Mouse (Mus musculus): ENCODE results near the gene Oit1. TPM values are rescaled to one million over a fixed set of nuclear protein-coding genes. Genes with fewer than 3 reads are reported as not detected.

Oit1 gene
- polyA plus RNA-seq (2012; ENCODE audit: insufficient read depth, insufficient read length, low replicate concordance, missing spikeins): not detected in 2 replicates

DNA sequence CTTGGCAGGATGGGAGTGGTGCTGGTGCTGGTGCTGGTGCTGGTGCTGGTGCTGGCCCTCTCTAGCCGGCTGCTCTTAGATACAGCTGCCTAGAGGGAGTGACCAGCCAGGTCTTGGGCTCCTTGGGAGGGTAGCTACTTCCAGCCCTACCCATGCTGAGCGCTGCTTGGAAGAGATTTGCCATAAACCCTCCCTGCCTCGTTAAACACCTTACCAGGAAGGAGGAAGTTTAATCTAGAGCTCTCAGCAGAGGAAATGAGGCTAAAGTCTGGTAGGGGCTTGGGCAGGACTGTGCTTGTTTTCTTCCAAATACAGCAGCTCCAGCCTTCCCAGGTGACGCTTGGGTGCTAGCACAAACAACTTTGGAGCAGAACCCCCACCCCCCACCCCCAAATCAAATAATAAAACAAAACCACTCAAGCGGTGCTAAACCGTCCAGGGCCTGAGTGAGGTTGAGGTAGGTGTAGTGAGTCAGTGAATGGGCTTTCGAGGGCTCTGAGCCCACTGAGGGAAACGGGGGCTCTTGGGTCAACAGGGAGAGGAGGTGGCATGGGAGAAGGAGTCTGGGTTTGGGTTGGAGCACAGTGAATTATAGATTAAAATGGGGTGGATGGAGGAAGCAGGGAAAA is at the start of gene Oit1:
Oit1 (minus strand) TSS at position 70 of the 629 bp plus-strand sequence.
- Histone ChIP-seq H3K4me1 (ENCODE audit: control insufficient read depth, insufficient read depth, low read length) (no peaks in the 10 kb centered on the region), H3K4me3 (ENCODE audit: insufficient read depth, low read depth, low read length) (no peak within 1 kb of the TSS), H3K27ac (ENCODE audit: insufficient read depth, low read depth, low read length) (no peak within 1 kb of the TSS)
- TF ChIP-seq CTCF (IDR thresholded peaks at IDR 0.05; ENCODE audit: insufficient read depth, low read depth, low read length): no peak
- TF ChIP-seq POLR2A (IDR thresholded peaks at IDR 0.05; ENCODE audit: insufficient read depth, low read depth, low read length): no peak
- WGBS: 78% methylated on average over 8 of the region's 8 CpGs

DNA sequence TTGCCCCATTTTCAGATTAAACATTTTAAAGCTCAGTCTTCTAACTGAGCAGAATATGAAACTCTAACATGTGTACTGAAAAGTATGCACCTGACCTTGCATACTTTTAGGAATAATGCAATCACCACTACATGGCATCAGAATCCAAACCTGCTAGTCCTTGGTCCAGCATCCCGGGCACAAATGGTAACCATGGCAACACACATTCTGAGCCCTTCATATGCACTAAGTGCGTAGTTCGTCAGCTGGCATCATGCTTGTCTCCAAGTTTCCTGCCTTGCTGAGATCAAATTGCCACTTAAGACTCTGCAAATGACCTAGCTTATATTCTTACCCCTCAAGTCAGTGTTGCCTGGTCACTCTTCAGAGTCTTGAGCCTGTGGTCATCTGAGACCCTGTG is 44.3 kb upstream of the Oit1 start:
- peaks cover 3% of the 10 kb centered on the region; the same call in 1 of the 2 replicates for H3K4me1 ChIP-seq (ENCODE audit: control insufficient read depth, insufficient read depth, low read length)
- no peak overlapping the region for H3K27ac ChIP-seq (ENCODE audit: insufficient read depth, low read depth, low read length)
- 66% methylated on average over 3 of the region's 3 CpGs for WGBS
- TF ChIP-seq CTCF (IDR thresholded peaks at IDR 0.05; ENCODE audit: insufficient read depth, low read depth, low read length) (no peak), POLR2A (IDR thresholded peaks at IDR 0.05; ENCODE audit: insufficient read depth, low read depth, low read length) (no peak)
- H3K4me3 ChIP-seq (ENCODE audit: insufficient read depth, low read depth, low read length): no peak overlapping the region

DNA sequence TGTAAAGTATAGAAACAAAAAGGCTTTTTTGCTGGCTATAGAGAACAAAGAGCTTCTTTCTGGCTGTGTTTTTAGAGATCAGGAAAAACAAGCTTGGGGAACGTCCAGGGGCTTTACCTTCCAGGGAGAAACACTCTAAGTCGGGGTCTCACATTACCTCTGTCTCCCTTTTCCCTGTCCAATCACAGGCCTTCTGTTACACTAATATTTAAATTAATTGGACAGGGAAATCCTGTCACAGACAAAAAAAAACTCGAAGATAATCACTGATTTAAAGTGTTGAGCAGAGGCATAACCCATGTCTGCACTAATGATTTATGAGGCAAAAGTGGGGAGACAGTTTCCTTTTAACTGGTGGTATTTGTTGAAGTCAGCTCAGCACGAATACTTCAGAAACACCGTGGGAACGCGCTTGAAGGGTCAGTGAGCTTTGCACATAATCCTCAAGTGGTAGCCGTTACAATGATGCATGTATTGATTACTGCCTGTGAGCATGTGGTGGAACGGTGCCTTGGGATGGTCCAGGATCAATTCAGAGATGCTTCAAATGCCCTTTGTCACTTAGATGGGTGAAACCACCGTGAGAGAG is 42.7 kb upstream of the Oit1 start:
- 42% methylated on average over 10 of the region's 10 CpGs for WGBS

DNA sequence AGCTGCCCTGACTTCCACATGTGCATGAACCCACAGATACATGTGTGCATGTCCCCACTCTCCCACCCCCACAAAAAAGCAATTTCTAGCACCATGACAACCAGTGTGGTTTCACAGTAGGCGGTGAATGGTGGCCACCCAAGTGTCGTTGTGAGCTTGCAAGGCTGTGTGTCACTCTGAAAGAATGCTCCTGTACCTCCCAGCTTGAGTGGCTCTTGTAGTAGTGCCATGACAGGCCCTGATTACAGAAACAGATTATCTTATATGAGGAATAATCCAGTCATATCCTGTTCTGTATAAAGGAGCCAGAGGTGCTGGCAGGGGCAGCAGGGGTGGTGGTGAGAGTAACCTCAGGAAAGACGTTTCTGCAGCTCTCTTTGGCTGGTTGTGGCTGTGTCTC is 40.1 kb upstream of the Oit1 start:
- TF ChIP-seq POLR2A (IDR thresholded peaks at IDR 0.05; ENCODE audit: insufficient read depth, low read depth, low read length): no peak
- peaks cover 3% of the 10 kb centered on the region; the same call in 1 of the 2 replicates for H3K4me1 ChIP-seq (ENCODE audit: control insufficient read depth, insufficient read depth, low read length)
- no peak overlapping the region for H3K27ac ChIP-seq (ENCODE audit: insufficient read depth, low read depth, low read length)
- H3K4me3 ChIP-seq (ENCODE audit: insufficient read depth, low read depth, low read length): no peak overlapping the region
- WGBS: 59% methylated on average over 3 of the region's 3 CpGs

More for the DNA sequence above, 42.7 kb upstream of the Oit1 start:
- H3K4me1 ChIP-seq (ENCODE audit: control insufficient read depth, insufficient read depth, low read length): peaks cover 3% of the 10 kb centered on the region; the same call in 1 of the 2 replicates
- TF ChIP-seq CTCF (IDR thresholded peaks at IDR 0.05; ENCODE audit: insufficient read depth, low read depth, low read length) (no peak), POLR2A (IDR thresholded peaks at IDR 0.05; ENCODE audit: insufficient read depth, low read depth, low read length) (no peak)
- H3K27ac ChIP-seq (ENCODE audit: insufficient read depth, low read depth, low read length): no peak overlapping the region
- no peak overlapping the region for H3K4me3 ChIP-seq (ENCODE audit: insufficient read depth, low read depth, low read length)

DNA sequence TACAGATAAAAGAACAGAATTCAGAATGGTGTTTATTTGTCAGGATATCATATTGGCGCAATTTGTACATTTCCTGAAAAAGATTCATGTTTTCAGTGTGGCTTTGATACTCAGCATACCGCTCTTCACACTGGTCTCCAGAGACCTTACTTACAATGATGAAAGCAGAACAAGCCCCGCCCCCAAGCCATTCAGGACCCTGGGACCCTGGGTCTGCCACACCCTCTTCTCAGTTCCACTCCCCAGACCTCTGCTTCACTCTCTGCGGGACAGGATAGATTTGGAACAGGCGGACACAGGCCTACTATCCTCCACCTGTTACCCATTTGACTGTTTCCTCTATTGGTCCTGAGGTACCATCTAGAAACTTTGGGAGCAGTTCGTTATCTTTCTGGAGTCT is 27.4 kb upstream of the Oit1 start:
- TF ChIP-seq POLR2A (IDR thresholded peaks at IDR 0.05; ENCODE audit: insufficient read depth, low read depth, low read length): no peak
- no peak for TF ChIP-seq CTCF (IDR thresholded peaks at IDR 0.05; ENCODE audit: insufficient read depth, low read depth, low read length)
- Histone ChIP-seq H3K4me1 (ENCODE audit: control insufficient read depth, insufficient read depth, low read length) (no peaks in the 10 kb centered on the region), H3K4me3 (ENCODE audit: insufficient read depth, low read depth, low read length) (no peak overlapping the region), H3K27ac (ENCODE audit: insufficient read depth, low read depth, low read length) (no peak overlapping the region)
- WGBS: 81% methylated on average over 6 of the region's 6 CpGs

DNA sequence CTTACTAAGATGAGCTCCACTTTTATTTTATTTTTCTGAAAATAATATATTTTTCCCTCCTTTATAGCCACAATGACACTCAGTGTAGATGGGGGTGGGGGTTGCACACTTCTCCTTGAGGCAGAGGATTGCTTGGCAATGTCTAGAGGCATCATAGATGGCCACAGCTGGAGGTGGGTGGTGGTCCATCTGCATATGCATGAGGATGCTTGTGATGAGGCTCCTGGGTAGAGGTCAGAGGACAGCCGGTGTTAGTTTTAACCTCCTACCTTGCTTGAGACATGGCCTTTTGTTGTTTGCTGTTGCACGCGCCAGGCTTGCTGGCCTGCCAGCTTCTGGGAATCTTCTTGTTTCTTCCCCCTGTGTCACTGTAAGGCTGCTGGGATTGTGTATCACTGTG is 24.8 kb upstream of the Oit1 start:
- no peaks in the 10 kb centered on the region for H3K4me1 ChIP-seq (ENCODE audit: control insufficient read depth, insufficient read depth, low read length)
- no peak overlapping the region for H3K27ac ChIP-seq (ENCODE audit: insufficient read depth, low read depth, low read length)
- 93% methylated on average over 3 of the region's 3 CpGs for WGBS
- no peak overlapping the region for H3K4me3 ChIP-seq (ENCODE audit: insufficient read depth, low read depth, low read length)
- TF ChIP-seq CTCF (IDR thresholded peaks at IDR 0.05; ENCODE audit: insufficient read depth, low read depth, low read length) (no peak), POLR2A (IDR thresholded peaks at IDR 0.05; ENCODE audit: insufficient read depth, low read depth, low read length) (no peak)

DNA sequence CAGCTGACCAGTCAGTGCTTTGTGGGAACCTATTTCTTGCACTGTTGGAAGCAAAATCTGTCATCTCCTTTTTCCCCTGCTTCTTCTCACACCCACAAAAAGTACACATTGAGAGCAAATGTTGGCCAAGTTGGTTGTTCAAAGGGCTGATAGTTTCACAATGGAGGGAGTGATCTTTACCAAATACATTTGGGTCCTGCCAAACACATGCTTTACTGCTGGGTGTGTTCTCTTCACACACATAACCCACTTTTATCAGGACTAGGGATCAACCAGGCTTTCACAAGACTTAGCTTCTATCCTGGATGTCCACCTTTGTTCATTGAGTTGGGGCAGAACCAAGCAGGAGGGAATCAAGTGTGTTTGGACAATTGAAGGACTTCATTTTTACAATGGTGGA is 20.0 kb upstream of the Oit1 start:
- Histone ChIP-seq H3K4me1 (ENCODE audit: control insufficient read depth, insufficient read depth, low read length) (no peaks in the 10 kb centered on the region), H3K4me3 (ENCODE audit: insufficient read depth, low read depth, low read length) (no peak overlapping the region), H3K27ac (ENCODE audit: insufficient read depth, low read depth, low read length) (no peak overlapping the region)
- TF ChIP-seq CTCF (IDR thresholded peaks at IDR 0.05; ENCODE audit: insufficient read depth, low read depth, low read length) (no peak), POLR2A (IDR thresholded peaks at IDR 0.05; ENCODE audit: insufficient read depth, low read depth, low read length) (no peak)

DNA sequence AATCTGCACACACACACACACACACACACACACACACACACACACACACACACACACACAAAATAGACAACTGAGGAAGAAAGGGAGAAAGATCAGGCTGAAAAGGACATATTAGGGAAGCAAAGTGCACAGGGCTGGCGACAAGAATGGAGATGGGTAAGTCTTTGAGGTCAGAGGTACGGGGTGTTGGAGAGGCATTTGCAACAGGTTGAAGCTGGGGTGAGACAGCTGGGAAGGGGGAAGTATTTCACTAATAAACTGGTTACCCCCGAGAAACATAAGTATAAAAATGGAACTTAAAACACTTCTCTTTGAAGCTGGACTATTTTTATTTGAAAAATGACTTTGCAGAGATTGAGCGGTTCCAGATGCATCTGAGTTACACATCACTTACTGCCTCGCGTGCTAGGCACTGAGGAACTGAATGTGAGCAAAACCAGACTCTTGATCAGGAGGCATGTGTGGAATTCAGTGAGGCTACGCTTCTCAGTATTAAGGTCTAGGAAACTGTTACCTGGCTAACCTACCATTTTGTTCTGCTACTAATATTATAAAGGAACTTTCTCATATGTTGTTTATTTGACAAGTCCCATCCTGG is 17.2 kb upstream of the Oit1 start:
- Histone ChIP-seq H3K4me1 (ENCODE audit: control insufficient read depth, insufficient read depth, low read length) (no peaks in the 10 kb centered on the region), H3K27ac (ENCODE audit: insufficient read depth, low read depth, low read length) (no peak overlapping the region), H3K4me3 (ENCODE audit: insufficient read depth, low read depth, low read length) (no peak overlapping the region)
- no peak for TF ChIP-seq CTCF (IDR thresholded peaks at IDR 0.05; ENCODE audit: insufficient read depth, low read depth, low read length)
- no peak for TF ChIP-seq POLR2A (IDR thresholded peaks at IDR 0.05; ENCODE audit: insufficient read depth, low read depth, low read length)
- 90% methylated on average over 7 of the region's 7 CpGs for WGBS

DNA sequence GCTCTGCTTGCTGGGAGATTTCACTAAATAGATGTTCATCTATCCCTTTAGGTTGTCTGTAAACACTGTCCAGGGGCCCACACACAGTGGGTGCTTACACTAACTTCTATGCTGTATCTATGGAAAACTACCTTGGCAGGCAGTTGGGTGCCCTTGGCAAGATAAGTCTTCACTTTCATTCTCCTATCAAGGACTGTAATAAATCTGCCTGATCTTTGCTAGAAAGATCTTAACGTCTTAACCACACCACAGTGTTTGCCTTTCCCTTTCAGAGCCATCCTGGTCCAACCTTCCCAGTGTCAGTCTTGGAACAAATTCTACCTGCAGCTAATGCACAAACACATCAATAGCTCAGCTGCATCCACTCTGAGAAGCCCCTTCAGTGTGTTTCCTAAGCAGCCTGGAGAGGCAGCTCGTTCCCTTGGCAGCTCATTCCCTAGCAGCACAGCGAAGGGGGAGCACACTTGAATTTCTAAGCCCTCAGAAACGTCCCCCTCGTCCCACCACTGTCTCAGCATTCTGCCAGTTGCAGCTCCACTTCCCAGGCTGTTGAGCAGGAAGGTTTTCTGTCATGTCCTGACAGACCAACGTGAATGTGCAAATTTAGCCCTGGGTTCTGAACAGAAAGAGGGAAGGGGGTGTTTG is 13.7 kb upstream of the Oit1 start:
- no peak overlapping the region for H3K4me3 ChIP-seq (ENCODE audit: insufficient read depth, low read depth, low read length)
- H3K4me1 ChIP-seq (ENCODE audit: control insufficient read depth, insufficient read depth, low read length): no peaks in the 10 kb centered on the region
- H3K27ac ChIP-seq (ENCODE audit: insufficient read depth, low read depth, low read length): no peak overlapping the region
- no peak for TF ChIP-seq POLR2A (IDR thresholded peaks at IDR 0.05; ENCODE audit: insufficient read depth, low read depth, low read length)
- TF ChIP-seq CTCF (IDR thresholded peaks at IDR 0.05; ENCODE audit: insufficient read depth, low read depth, low read length): no peak
- 50% methylated on average over 6 of the region's 6 CpGs for WGBS
